Mouse (Mus musculus): ENCODE measurements around the gene Spcs3. TPM values are rescaled to one million over a fixed set of nuclear protein-coding genes. Genes with fewer than 3 reads are reported as not detected.

The Spcs3 gene
- polyA plus RNA-seq, 1 experiment from 2014 or later, result 87.7 TPM

GRCm38 (mm10) chr8:54503104-54503503 lies 26.7 kb downstream of the Spcs3 start:
- no peaks in the 10 kb centered on the region for H3K9me3 ChIP-seq (ENCODE audit: control insufficient read depth, low read length)
- no peak overlapping the region for H3K4me2 ChIP-seq (ENCODE audit: low read depth, severe bottlenecking)
- no peaks in the 10 kb centered on the region for H3K36me3 ChIP-seq (ENCODE audit: control insufficient read depth, insufficient read depth, low read length)
- H3K4me1 ChIP-seq (ENCODE audit: control insufficient read depth, insufficient read depth, low read length), result no peaks in the 10 kb centered on the region
- no peak overlapping the region for H3K9ac ChIP-seq (ENCODE audit: low read length)
- WGBS, result 85% methylated on average over 7 of the region's 7 CpGs
- no peak for DNase-seq (ENCODE audit: low spot score)
- ATAC-seq (ENCODE audit: insufficient number of reproducible peaks, low FRiP score, low TSS enrichment, low read depth), result no peak
- H3K4me3 ChIP-seq (ENCODE audit: low read depth, low read length), result no peak overlapping the region
- no peak overlapping the region for H3K27ac ChIP-seq (replicated peaks; ENCODE audit: low read depth, low read length)
- no peaks in the 10 kb centered on the region for H3K27me3 ChIP-seq (ENCODE audit: control insufficient read depth, insufficient read depth, low read length)

GRCm38 (mm10) chr8:54493915-54494314 lies 35.9 kb downstream of the Spcs3 start:
- Histone ChIP-seq H3K4me2 (ENCODE audit: low read depth, severe bottlenecking) (no peak overlapping the region), H3K9me3 (ENCODE audit: control insufficient read depth, low read length) (no peaks in the 10 kb centered on the region), H3K27ac (replicated peaks; ENCODE audit: low read depth, low read length) (no peak overlapping the region), H3K9ac (ENCODE audit: low read length) (no peak overlapping the region), H3K4me1 (ENCODE audit: control insufficient read depth, insufficient read depth, low read length) (no peaks in the 10 kb centered on the region), H3K27me3 (ENCODE audit: control insufficient read depth, insufficient read depth, low read length) (no peaks in the 10 kb centered on the region), H3K36me3 (ENCODE audit: control insufficient read depth, insufficient read depth, low read length) (no peaks in the 10 kb centered on the region), H3K4me3 (ENCODE audit: low read depth, low read length) (no peak overlapping the region)
- 43% methylated on average over 3 of the region's 3 CpGs for WGBS
- DNase-seq (ENCODE audit: low spot score), result no peak
- ATAC-seq (ENCODE audit: insufficient number of reproducible peaks, low FRiP score, low TSS enrichment, low read depth), result no peak

DNA sequence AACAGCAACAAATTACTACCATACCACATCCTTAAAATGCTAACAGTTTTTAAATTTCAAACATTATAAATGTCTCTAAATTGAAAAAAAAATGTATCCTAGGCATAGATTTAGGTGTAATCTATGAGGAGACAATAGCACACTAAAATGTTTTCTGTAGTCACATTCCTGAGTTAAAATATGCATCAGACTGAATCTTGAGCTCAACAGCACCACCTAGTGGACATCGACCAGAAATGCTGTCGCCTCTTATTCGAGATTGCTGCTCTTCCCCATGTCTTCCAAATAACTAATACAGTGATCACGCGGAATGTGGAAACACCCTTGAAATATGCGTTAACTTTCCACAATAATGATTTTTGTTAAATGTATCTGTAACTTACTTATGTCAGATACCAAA lies 36.7 kb downstream of the Spcs3 start:
- no peak overlapping the region for H3K4me2 ChIP-seq (ENCODE audit: low read depth, severe bottlenecking)
- ATAC-seq (ENCODE audit: insufficient number of reproducible peaks, low FRiP score, low TSS enrichment, low read depth) (no peak), DNase-seq (ENCODE audit: low spot score) (peak; percentile 79)
- H3K4me3 ChIP-seq (ENCODE audit: low read depth, low read length), result no peak overlapping the region
- no peak overlapping the region for H3K27ac ChIP-seq (replicated peaks; ENCODE audit: low read depth, low read length)
- no peaks in the 10 kb centered on the region for H3K27me3 ChIP-seq (ENCODE audit: control insufficient read depth, insufficient read depth, low read length)
- H3K9me3 ChIP-seq (ENCODE audit: control insufficient read depth, low read length), result no peaks in the 10 kb centered on the region
- no peaks in the 10 kb centered on the region for H3K36me3 ChIP-seq (ENCODE audit: control insufficient read depth, insufficient read depth, low read length)
- 14% methylated on average over 6 of the region's 6 CpGs for WGBS
- no peak overlapping the region for H3K9ac ChIP-seq (ENCODE audit: low read length)
- no peaks in the 10 kb centered on the region for H3K4me1 ChIP-seq (ENCODE audit: control insufficient read depth, insufficient read depth, low read length)

GRCm38 (mm10) chr8:54491934-54492333 lies 37.9 kb downstream of the Spcs3 start:
- DNase-seq (ENCODE audit: low spot score), result no peak
- ATAC-seq (ENCODE audit: insufficient number of reproducible peaks, low FRiP score, low TSS enrichment, low read depth), result no peak

GRCm38 (mm10) chr8:54491057-54491690 lies 38.6 kb downstream of the Spcs3 start:
- peak; percentile 76 for ATAC-seq (ENCODE audit: insufficient number of reproducible peaks, low FRiP score, low TSS enrichment, low read depth)
- Histone ChIP-seq H3K4me1 (ENCODE audit: control insufficient read depth, insufficient read depth, low read length) (no peaks in the 10 kb centered on the region), H3K9ac (ENCODE audit: low read length) (no peak overlapping the region), H3K4me3 (ENCODE audit: low read depth, low read length) (no peak overlapping the region), H3K9me3 (ENCODE audit: control insufficient read depth, low read length) (no peaks in the 10 kb centered on the region), H3K27ac (replicated peaks; ENCODE audit: low read depth, low read length) (no peak overlapping the region), H3K4me2 (ENCODE audit: low read depth, severe bottlenecking) (no peak overlapping the region), H3K36me3 (ENCODE audit: control insufficient read depth, insufficient read depth, low read length) (no peaks in the 10 kb centered on the region), H3K27me3 (ENCODE audit: control insufficient read depth, insufficient read depth, low read length) (no peaks in the 10 kb centered on the region)
- WGBS, result 11% methylated on average over 6 of the region's 6 CpGs
- DNase-seq (ENCODE audit: low spot score), result peak; percentile 69

More at GRCm38 (mm10) chr8:54491934-54492333, 37.9 kb downstream of the Spcs3 start:
- Histone ChIP-seq H3K4me3 (ENCODE audit: low read depth, low read length) (no peak overlapping the region), H3K9me3 (ENCODE audit: control insufficient read depth, low read length) (no peaks in the 10 kb centered on the region), H3K9ac (ENCODE audit: low read length) (no peak overlapping the region), H3K27ac (replicated peaks; ENCODE audit: low read depth, low read length) (no peak overlapping the region), H3K4me2 (ENCODE audit: low read depth, severe bottlenecking) (no peak overlapping the region), H3K27me3 (ENCODE audit: control insufficient read depth, insufficient read depth, low read length) (no peaks in the 10 kb centered on the region), H3K36me3 (ENCODE audit: control insufficient read depth, insufficient read depth, low read length) (no peaks in the 10 kb centered on the region), H3K4me1 (ENCODE audit: control insufficient read depth, insufficient read depth, low read length) (no peaks in the 10 kb centered on the region)
- 56% methylated on average over 4 of the region's 4 CpGs for WGBS

DNA sequence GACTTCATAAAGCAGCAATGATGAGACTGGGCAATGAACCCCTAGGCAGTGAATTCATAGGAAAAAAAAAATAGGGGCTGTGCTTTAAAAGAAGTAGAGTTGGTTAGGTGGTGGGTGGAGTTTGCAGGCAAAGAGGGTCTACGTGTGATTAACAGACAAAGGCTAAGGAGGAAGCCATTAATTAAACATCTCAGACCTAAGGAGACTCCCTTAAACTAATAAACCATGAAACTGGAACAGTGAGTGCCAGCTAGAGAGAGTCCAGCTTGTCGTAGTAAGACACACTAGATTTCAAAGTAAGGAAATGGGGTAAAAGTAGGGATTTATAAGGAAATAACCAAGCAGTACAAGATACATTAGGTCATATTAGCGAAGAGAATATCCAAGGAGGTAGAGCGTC lies 41.4 kb downstream of the Spcs3 start:
- H3K36me3 ChIP-seq (ENCODE audit: control insufficient read depth, insufficient read depth, low read length), result no peaks in the 10 kb centered on the region
- H3K4me3 ChIP-seq (ENCODE audit: low read depth, low read length), result no peak overlapping the region
- H3K27me3 ChIP-seq (ENCODE audit: control insufficient read depth, insufficient read depth, low read length), result no peaks in the 10 kb centered on the region
- H3K9me3 ChIP-seq (ENCODE audit: control insufficient read depth, low read length), result no peaks in the 10 kb centered on the region
- no peaks in the 10 kb centered on the region for H3K4me1 ChIP-seq (ENCODE audit: control insufficient read depth, insufficient read depth, low read length)
- ATAC-seq (ENCODE audit: insufficient number of reproducible peaks, low FRiP score, low TSS enrichment, low read depth), result no peak
- no peak overlapping the region for H3K4me2 ChIP-seq (ENCODE audit: low read depth, severe bottlenecking)
- 70% methylated on average over 4 of the region's 4 CpGs for WGBS
- no peak overlapping the region for H3K27ac ChIP-seq (replicated peaks; ENCODE audit: low read depth, low read length)
- DNase-seq (ENCODE audit: low spot score), result no peak
- no peak overlapping the region for H3K9ac ChIP-seq (ENCODE audit: low read length)

- 29% methylated on average over 19 of the region's 19 CpGs for WGBS
- Histone ChIP-seq H3K9me3 (ENCODE audit: control insufficient read depth, low read length) (no peaks in the 10 kb centered on the region), H3K4me3 (ENCODE audit: low read depth, low read length) (no peak overlapping the region), H3K4me2 (ENCODE audit: low read depth, severe bottlenecking) (peak overlapping the region; percentile 34; the same call in 1 of the 2 replicates), H3K4me1 (ENCODE audit: control insufficient read depth, insufficient read depth, low read length) (no peaks in the 10 kb centered on the region), H3K27me3 (ENCODE audit: control insufficient read depth, insufficient read depth, low read length) (no peaks in the 10 kb centered on the region), H3K36me3 (ENCODE audit: control insufficient read depth, insufficient read depth, low read length) (no peaks in the 10 kb centered on the region), H3K9ac (ENCODE audit: low read length) (no peak overlapping the region), H3K27ac (replicated peaks; ENCODE audit: low read depth, low read length) (no peak overlapping the region; the same call in 1 of the 2 replicates)
- DNase-seq (ENCODE audit: low spot score), result peak; percentile 52
- no peak for ATAC-seq (ENCODE audit: insufficient number of reproducible peaks, low FRiP score, low TSS enrichment, low read depth)
Measured at GRCm38 (mm10) chr8:54486555-54487273, 43.1 kb downstream of the Spcs3 start.

Data from limb, embryonic 11.5 days (tissue).